Mouse (Mus musculus) liver, postnatal 0 days (tissue): Measurements from ENCODE around the gene Smarcc2. TPM values are rescaled to one million over a fixed set of nuclear protein-coding genes. Genes with fewer than 3 reads are reported as not detected.
"Not testable (repeated sequence)": the region's sequence is repeated elsewhere in the genome, so short reads cannot be mapped to it uniquely, and the experiment has no call there.

Experiments
- ATAC-seq: fragments of 200-750 bp; cut with Nextera tagmentation; 2 replicates; pipeline ENCODE4 v1.8.0; 2017; ENCODE audit warnings: mild to moderate bottlenecking, moderate library complexity
- DNase-seq: peaks from one replicate; pipeline ENCODE4 v3.0.0-alpha.2; 2016
- H3K27ac ChIP-seq: fragments of 300-500 bp; sonication (generic); 2 replicates; pipeline ENCODE4 v1.5.1; 2014; ENCODE audit warnings: antibody characterized with exemption, moderate library complexity, mild to moderate bottlenecking, low read depth
- H3K27me3 ChIP-seq: fragments of 300-500 bp; sonication (generic); 2 replicates; pipeline ENCODE4 v1.6.1; 2014; ENCODE audit warnings: low read length, control low read depth, mixed read lengths; ENCODE audit not compliant: insufficient read depth
- H3K36me3 ChIP-seq: fragments of 300-500 bp; sonication (generic); replicated peaks from 2 replicates; pipeline ENCODE4 v1.6.1; 2014; ENCODE audit warnings: mild to moderate bottlenecking, control low read depth, low read length, moderate library complexity, mixed read lengths; ENCODE audit not compliant: insufficient read depth
- H3K4me1 ChIP-seq: fragments of 300-500 bp; sonication (generic); 2 replicates; pipeline ENCODE4 v1.6.1; 2014; ENCODE audit warnings: antibody characterized with exemption, mild to moderate bottlenecking, control low read depth; ENCODE audit not compliant: insufficient read depth
- H3K4me2 ChIP-seq: fragments of 300-500 bp; sonication (generic); 2 replicates; pipeline ENCODE4 v1.6.1; 2014; ENCODE audit warnings: low read depth, mild to moderate bottlenecking, low read length, moderate library complexity, mixed read lengths
- H3K4me3 ChIP-seq: fragments of 300-500 bp; sonication (generic); 2 replicates; pipeline ENCODE4 v1.5.1; 2014; ENCODE audit warnings: low read depth, low read length
- H3K9ac ChIP-seq: fragments of 300-500 bp; sonication (generic); replicated peaks from 2 replicates; pipeline ENCODE4 v1.6.1; 2014; ENCODE audit warnings: mild to moderate bottlenecking, moderate library complexity
- H3K9me3 ChIP-seq: fragments of 300-500 bp; sonication (generic); 2 replicates; pipeline ENCODE4 v1.6.1; 2016; ENCODE audit warnings: mild to moderate bottlenecking, control low read depth, low read length, mixed read lengths
- CTCF ChIP-seq: sonication (generic); IDR thresholded peaks from 2 replicates; pipeline ENCODE4 v1.5.1; 2016; ENCODE audit warnings: antibody characterized with exemption, low read depth
- EP300 ChIP-seq: IDR thresholded peaks from 2 replicates; pipeline ENCODE4 v1.6.1; 2016; ENCODE audit warnings: antibody characterized with exemption, low read depth, mild to moderate bottlenecking
- WGBS: fragments of 180-500 bp; shearing (Covaris S2); extraction: QIAGEN DNeasy Blood & Tissue Kit; methylation state at CpG from one replicate; pipeline ENCODE4 v1.1.7; 2014; ENCODE audit not compliant: insufficient replicate concordance; 5-methylcytosine and 5-hydroxymethylcytosine counted together
- polyA plus RNA-seq: library from polyadenylated mRNA; unstranded; fragments of >200 nt; fragmentation: Nextera tagmentation; extraction: Ambion mirVana; gene quantifications from 2 replicates; pipeline ENCODE4 v1.2.1, GENCODE M21; 2015

The Smarcc2 gene
- polyA plus RNA-seq, 1 experiment from 2014 or later, result 13.4 TPM

GRCm38 (mm10) chr10:128503532-128503931 lies 44.5 kb downstream of the Smarcc2 start:
- DNase-seq (no peak), ATAC-seq (no peak)
- Histone ChIP-seq H3K4me1 (peaks cover 31% of the 10 kb centered on the region), H3K36me3 (no peaks in the 10 kb centered on the region), H3K4me2 (no peak overlapping the region), H3K9ac (no peak overlapping the region), H3K27ac (no peak overlapping the region), H3K27me3 (no peaks in the 10 kb centered on the region), H3K9me3 (no peaks in the 10 kb centered on the region), H3K4me3 (no peak overlapping the region)
- 75% methylated on average over 8 of the region's 8 CpGs for WGBS
- no peak for TF ChIP-seq EP300
- no peak for TF ChIP-seq CTCF

- H3K4me1 ChIP-seq, result peaks cover 31% of the 10 kb centered on the region
- peak overlapping the region; percentile 90 for H3K27ac ChIP-seq
- no peaks in the 10 kb centered on the region for H3K9me3 ChIP-seq
- no peak overlapping the region; the same call in 1 of the 2 replicates for H3K9ac ChIP-seq
- ATAC-seq (no peak), DNase-seq (no peak)
- H3K4me2 ChIP-seq, result peak overlapping the region; percentile 50; the same call in 1 of the 2 replicates
- no peak overlapping the region for H3K4me3 ChIP-seq
- 41% methylated on average over 3 of the region's 3 CpGs for WGBS
- no peaks in the 10 kb centered on the region for H3K27me3 ChIP-seq
- H3K36me3 ChIP-seq, result no peaks in the 10 kb centered on the region
- TF ChIP-seq CTCF (no peak), EP300 (no peak)
These were observed 45.0 kb downstream of the Smarcc2 start for GRCm38 (mm10) chr10:128504012-128504411.

GRCm38 (mm10) chr10:128504641-128505370 lies 45.8 kb downstream of the Smarcc2 start:
- H3K27me3 ChIP-seq, result no peaks in the 10 kb centered on the region
- ATAC-seq, result peak; percentile 43
- H3K9me3 ChIP-seq, result no peaks in the 10 kb centered on the region
- 30% methylated on average over 9 of the region's 9 CpGs for WGBS
- H3K27ac ChIP-seq, result peak overlapping the region; percentile 90
- peak overlapping the region; percentile 50 for H3K4me2 ChIP-seq
- H3K4me1 ChIP-seq, result peaks cover 31% of the 10 kb centered on the region
- no peak overlapping the region for H3K4me3 ChIP-seq
- H3K9ac ChIP-seq, result peak overlapping the region; percentile 47
- TF ChIP-seq EP300 (no peak), CTCF (0 out of 2 replicates have a peak, but pooled peaks have one; percentile 17)
- peak; percentile 56 for DNase-seq
- peaks cover under 1% of the 10 kb centered on the region for H3K36me3 ChIP-seq

GRCm38 (mm10) chr10:128505371-128505667 lies 46.3 kb downstream of the Smarcc2 start:
- not testable (repeated sequence) for H3K36me3 ChIP-seq, H3K27me3 ChIP-seq, H3K9ac ChIP-seq, H3K9me3 ChIP-seq, ATAC-seq, DNase-seq, H3K4me3 ChIP-seq
- H3K4me2 ChIP-seq, result peak overlapping the region; percentile 50; the same call in 1 of the 2 replicates
- H3K4me1 ChIP-seq, result peaks cover 27% of the 10 kb centered on the region
- WGBS, result 69% methylated on average over 5 of the region's 5 CpGs
- peak overlapping the region; percentile 90 for H3K27ac ChIP-seq

GRCm38 (mm10) chr10:128505974-128506373 lies 46.9 kb downstream of the Smarcc2 start:
- Histone ChIP-seq H3K36me3 (peaks cover 11% of the 10 kb centered on the region), H3K4me3 (no peak overlapping the region), H3K27me3 (no peaks in the 10 kb centered on the region), H3K4me2 (no peak overlapping the region), H3K9ac (no peak overlapping the region), H3K27ac (no peak overlapping the region), H3K9me3 (no peaks in the 10 kb centered on the region), H3K4me1 (peaks cover 27% of the 10 kb centered on the region)
- DNase-seq, result peak; percentile 8
- 95% methylated on average over 14 of the region's 14 CpGs for WGBS
- TF ChIP-seq EP300 (no peak), CTCF (peak; percentile 32; the same call in 1 of the 2 replicates)
- no peak for ATAC-seq

GRCm38 (mm10) chr10:128508260-128508659 lies 49.2 kb downstream of the Smarcc2 start:
- Histone ChIP-seq H3K36me3 (peaks cover 25% of the 10 kb centered on the region), H3K9me3 (no peaks in the 10 kb centered on the region), H3K4me3 (no peak overlapping the region), H3K27me3 (no peaks in the 10 kb centered on the region), H3K9ac (no peak overlapping the region), H3K27ac (no peak overlapping the region), H3K4me2 (no peak overlapping the region), H3K4me1 (peaks cover 16% of the 10 kb centered on the region)
- DNase-seq (no peak), ATAC-seq (no peak)
- WGBS, result 78% methylated on average over 9 of the region's 9 CpGs
- no peak for TF ChIP-seq CTCF
- TF ChIP-seq EP300, result no peak

- peaks cover 31% of the 10 kb centered on the region for H3K36me3 ChIP-seq
- H3K27ac ChIP-seq, result no peak overlapping the region
- WGBS, result 86% methylated on average over 9 of the region's 9 CpGs
- H3K27me3 ChIP-seq, result no peaks in the 10 kb centered on the region
- no peaks in the 10 kb centered on the region for H3K9me3 ChIP-seq
- DNase-seq (no peak), ATAC-seq (no peak)
- H3K9ac ChIP-seq, result no peak overlapping the region
- H3K4me2 ChIP-seq, result no peak overlapping the region
- TF ChIP-seq EP300 (no peak), CTCF (no peak)
- H3K4me1 ChIP-seq, result peaks cover 11% of the 10 kb centered on the region
- no peak overlapping the region for H3K4me3 ChIP-seq
These were observed 50.2 kb downstream of the Smarcc2 start for GRCm38 (mm10) chr10:128509203-128509602.
